In genomic region chr14:26637025-26637850, GRCm38 (mm10) we compare ENCODE assay signal across 8 mouse cellular contexts. TPM values are rescaled to one million over a fixed set of nuclear protein-coding genes. Genes with fewer than 3 reads are reported as not detected.
DNase-seq lines count a peak whose midpoint lies in the region; ATAC-seq and TF ChIP-seq lines count a peak whose summit lies in the region.

No protein-coding gene starts in this region.

- DNase-seq in spleen, adult 2 months (ENCODE audit: low read depth in 1 of 2, low spot score in 2 of 2): no peak
- no peak for DNase-seq in spleen, postnatal 10 days (ENCODE audit: low spot score in 2 of 2)
- DNase-seq in cerebellum, adult 8-10 months: peak; percentile 52
- peak; percentile 51 for DNase-seq in gastrocnemius, adult 18-20 months (ENCODE audit: low spot score)
- peak; percentile 34 to 51 for DNase-seq in left cerebral cortex, postnatal 10 days (ENCODE audit: extremely low spot score in 1 of 2, low spot score in 2 of 2)
- no peak for DNase-seq in spleen, postnatal 14 days (ENCODE audit: low spot score in 2 of 2)

- H3K4me3 ChIP-seq in spleen, adult 2 months (ENCODE audit: extremely low read depth, insufficient read depth, insufficient read length): peak overlapping the region; percentile 57
- peak overlapping the region; percentile 90 for H3K4me3 ChIP-seq in hindbrain, embryonic 16.5 days (ENCODE audit: low read length)
- peak overlapping the region; percentile 92 for H3K4me3 ChIP-seq in midbrain, embryonic 16.5 days (ENCODE audit: low read depth, low read length)

- intact Hi-C loops in left cerebral cortex, postnatal 10 days (cut with DNase I): no loop called here

- no peaks in the 10 kb centered on the region for H3K9me3 ChIP-seq in hindbrain, embryonic 16.5 days (ENCODE audit: control insufficient read depth, low read length)
- H3K9me3 ChIP-seq in midbrain, embryonic 16.5 days (replicated peaks; ENCODE audit: control insufficient read depth, low read length, poor library complexity, severe bottlenecking): no peaks in the 10 kb centered on the region

- no peak for TF ChIP-seq CTCF in spleen, adult 2 months (IDR thresholded peaks at IDR 0.05; ENCODE audit: extremely low read depth, insufficient read depth, insufficient read length, insufficient replicate concordance)

- no peak for TF ChIP-seq POLR2A in spleen, adult 2 months (IDR thresholded peaks at IDR 0.05; ENCODE audit: low read depth, low read length)

- 30% methylated on average over 17 of the region's 17 CpGs for WGBS in spleen, adult 2 months
- WGBS in hindbrain, embryonic 16.5 days: 27% methylated on average over 17 of the region's 17 CpGs
- WGBS in midbrain, embryonic 16.5 days: 30% methylated on average over 17 of the region's 17 CpGs

- peak; percentile 46 for ATAC-seq in hindbrain, embryonic 16.5 days
- ATAC-seq in midbrain, embryonic 16.5 days: peak; percentile 55

- peaks cover 3% of the 10 kb centered on the region; the same call in 1 of the 2 replicates for H3K4me1 ChIP-seq in spleen, adult 2 months (ENCODE audit: control insufficient read depth, insufficient read depth, insufficient read length)
- H3K4me1 ChIP-seq in hindbrain, embryonic 16.5 days (ENCODE audit: control insufficient read depth, insufficient read depth, low read depth, low read length): peaks cover 17% of the 10 kb centered on the region
- H3K4me1 ChIP-seq in midbrain, embryonic 16.5 days (ENCODE audit: control insufficient read depth, insufficient read depth, low read length): peaks cover 25% of the 10 kb centered on the region

- H3K27ac ChIP-seq in spleen, adult 2 months (ENCODE audit: insufficient read depth, low read length): peak overlapping the region; percentile 55
- H3K27ac ChIP-seq in hindbrain, embryonic 16.5 days (ENCODE audit: low read depth, low read length): peak overlapping the region; percentile 82
- H3K27ac ChIP-seq in midbrain, embryonic 16.5 days (ENCODE audit: low read length): peak overlapping the region; percentile 96

- H3K4me2 ChIP-seq in hindbrain, embryonic 16.5 days (ENCODE audit: low read length): peak overlapping the region; percentile 60
- peak overlapping the region; percentile 70 for H3K4me2 ChIP-seq in midbrain, embryonic 16.5 days (ENCODE audit: low read length)

- peak overlapping the region; percentile 95 for H3K9ac ChIP-seq in hindbrain, embryonic 16.5 days (ENCODE audit: low read depth, low read length)
- H3K9ac ChIP-seq in midbrain, embryonic 16.5 days (ENCODE audit: low read depth, low read length): peak overlapping the region; percentile 67

- peaks cover under 1% of the 10 kb centered on the region; the same call in 1 of the 2 replicates for H3K36me3 ChIP-seq in spleen, adult 2 months (ENCODE audit: control insufficient read depth, insufficient read depth, low read length)
- peaks cover 2% of the 10 kb centered on the region; the same call in 1 of the 2 replicates for H3K36me3 ChIP-seq in hindbrain, embryonic 16.5 days (ENCODE audit: control insufficient read depth, insufficient read depth, low read length)
- no peaks in the 10 kb centered on the region for H3K36me3 ChIP-seq in midbrain, embryonic 16.5 days (ENCODE audit: control insufficient read depth, insufficient read depth, low read length)

- no peaks in the 10 kb centered on the region for H3K27me3 ChIP-seq in spleen, adult 2 months (ENCODE audit: control insufficient read depth, insufficient read depth, low read length)
- H3K27me3 ChIP-seq in hindbrain, embryonic 16.5 days (replicated peaks; ENCODE audit: control insufficient read depth, insufficient read depth, low read length): no peaks in the 10 kb centered on the region
- no peaks in the 10 kb centered on the region for H3K27me3 ChIP-seq in midbrain, embryonic 16.5 days (ENCODE audit: control insufficient read depth, insufficient read depth, low read depth, low read length)

RNA-seq across cellular contexts. Expression of gene Arf4, which starts 0.6 kb away (rescaled TPM):
- polyA plus RNA-seq in spleen, adult 2 months (2012; rRNA removed): 69.6 and 85.6 TPM in 2 replicates
- 10 to 100 TPM; 26.2 to 37.1 TPM for total RNA-seq in gastrocnemius, adult 18-20 months (2021)
- 507 and 523 TPM in 2 replicates for polyA plus RNA-seq in hindbrain, embryonic 16.5 days (2015; fragmentation: Nextera tagmentation; extraction: Ambion mirVana)
- total RNA-seq in left cerebral cortex, postnatal 10 days (2021): 100 to 1,000 TPM; 154 to 157 TPM
- polyA plus RNA-seq in midbrain, embryonic 16.5 days (2015; fragmentation: Nextera tagmentation; extraction: Ambion mirVana): 505 and 541 TPM in 2 replicates

RNA-seq across cellular contexts. Expression of gene Pde12, which starts 32.4 kb away (rescaled TPM):
- 4.0 and 6.2 TPM in 2 replicates for polyA plus RNA-seq in spleen, adult 2 months (2012; rRNA removed)
- total RNA-seq in gastrocnemius, adult 18-20 months (2021): 1 to 10 TPM; 4.0 to 4.3 TPM
- polyA plus RNA-seq in hindbrain, embryonic 16.5 days (2015; fragmentation: Nextera tagmentation; extraction: Ambion mirVana): 9.9 and 11.1 TPM in 2 replicates
- total RNA-seq in left cerebral cortex, postnatal 10 days (2021): 10 to 100 TPM; 10.2 to 10.3 TPM
- 12.2 and 12.5 TPM in 2 replicates for polyA plus RNA-seq in midbrain, embryonic 16.5 days (2015; fragmentation: Nextera tagmentation; extraction: Ambion mirVana)

RNA-seq across cellular contexts. Expression of gene Dnah12, which starts 55.8 kb away (rescaled TPM):
- polyA plus RNA-seq in spleen, adult 2 months (2012; rRNA removed): 0.02 and 0.06 TPM in 2 replicates
- total RNA-seq in gastrocnemius, adult 18-20 months (2021): under 1 TPM in 1 of 2 experiments, not detected in 1; 0.02 TPM
- polyA plus RNA-seq in hindbrain, embryonic 16.5 days (2015; fragmentation: Nextera tagmentation; extraction: Ambion mirVana): 0.06 and 0.10 TPM in 2 replicates
- under 1 TPM; 0.26 to 0.62 TPM for total RNA-seq in left cerebral cortex, postnatal 10 days (2021)
- polyA plus RNA-seq in midbrain, embryonic 16.5 days (2015; fragmentation: Nextera tagmentation; extraction: Ambion mirVana): 0.11 and 0.19 TPM in 2 replicates

Comparison
In these comparisons a context has a peak if more than half of its experiments do, and no peak if none do; other contexts are left out.
1. DNase-seq: peak in cerebellum, adult 8-10 months (single experiment), gastrocnemius, adult 18-20 months (single experiment) and left cerebral cortex, postnatal 10 days (2 of 2); none in spleen, adult 2 months (0 of 2), spleen, postnatal 10 days (0 of 2) and spleen, postnatal 14 days (0 of 2).
2. Peak in every context shown above with its lines, with median percentiles within 50 percentile points of each other: H3K27ac ChIP-seq and H3K4me3 ChIP-seq.